Mouse (Mus musculus) ES-E14 (cell line): Measurements from ENCODE around the gene Ankrd34a. TPM values are rescaled to one million over a fixed set of nuclear protein-coding genes. Genes with fewer than 3 reads are reported as not detected.

ENCODE experiments used
- DNase-seq: peaks from one replicate; pipeline ENCODE4 v3.0.0-alpha.2; 2013; ENCODE audit warnings: low read depth, low spot score
- H3K27ac ChIP-seq: 2 replicates; pipeline ENCODE4 v1.5.1; 2012; ENCODE audit warnings: low read depth, mild to moderate bottlenecking, low read length, moderate library complexity, mixed read lengths; ENCODE audit not compliant: poor library complexity, insufficient read depth, severe bottlenecking
- H3K36me3 ChIP-seq: 2 replicates; pipeline ENCODE4 v1.6.1; 2012; ENCODE audit warnings: mild to moderate bottlenecking, low read length, moderate library complexity, mixed read lengths; ENCODE audit not compliant: control insufficient read depth, poor library complexity, insufficient read depth, severe bottlenecking
- H3K4me1 ChIP-seq, 2 experiments: fragments of 150-350 bp in 1 of 2; sonication (generic) in 1 of 2; 2 replicates each; pipeline ENCODE4 v1.6.1; 2012; ENCODE audit warnings: low read length in 2 of 2, mild to moderate bottlenecking in 1 of 2, mixed read lengths in 1 of 2; ENCODE audit not compliant: control insufficient read depth in 2 of 2, insufficient read depth in 2 of 2, poor library complexity in 1 of 2
- H3K4me3 ChIP-seq, 2 experiments: fragments of 150-350 bp in 1 of 2; sonication (generic) in 1 of 2; 2 replicates each; pipeline ENCODE4 v1.5.1; 2012; ENCODE audit warnings: low read length in 2 of 2, low read depth in 1 of 2, mild to moderate bottlenecking in 1 of 2, mixed read lengths in 1 of 2; ENCODE audit not compliant: insufficient read depth in 1 of 2, poor library complexity in 1 of 2, severe bottlenecking in 1 of 2
- H3K9ac ChIP-seq: 2 replicates; pipeline ENCODE4 v1.6.1; 2012; ENCODE audit warnings: low read depth, mild to moderate bottlenecking, low read length, mixed read lengths; ENCODE audit not compliant: poor library complexity, insufficient read depth, severe bottlenecking
- H3K9me3 ChIP-seq: fragments of 150-350 bp; sonication (generic); 2 replicates; pipeline ENCODE4 v1.6.1; 2012; ENCODE audit warnings: low read depth, mild to moderate bottlenecking, low read length; ENCODE audit not compliant: control insufficient read depth, insufficient read depth
- CHD2 ChIP-seq: IDR thresholded peaks from 2 replicates; pipeline ENCODE4 v1.6.1; 2014; ENCODE audit warnings: mild to moderate bottlenecking, low read depth, low read length, inconsistent platforms
- HCFC1 ChIP-seq: IDR thresholded peaks from 2 replicates; pipeline ENCODE4 v1.6.1; 2012; ENCODE audit warnings: low read length, inconsistent platforms, borderline replicate concordance; ENCODE audit not compliant: insufficient read depth
- MAFK ChIP-seq: IDR thresholded peaks from 2 replicates; pipeline ENCODE4 v1.6.1; 2014; ENCODE audit warnings: mild to moderate bottlenecking, low read depth, low read length, inconsistent platforms; ENCODE audit not compliant: insufficient read depth
- ZC3H11A ChIP-seq: IDR thresholded peaks from 2 replicates; pipeline ENCODE4 v1.6.1; 2012; ENCODE audit warnings: low read depth, mild to moderate bottlenecking, inconsistent platforms, low read length, borderline replicate concordance
- ZNF384 ChIP-seq: IDR thresholded peaks from 2 replicates; pipeline ENCODE4 v1.6.1; 2012; ENCODE audit warnings: low read depth, low read length, inconsistent platforms
- in situ Hi-C, 2 experiments: fragments of 600-800 bp; cut with MboI; formaldehyde crosslinking; loops; one replicate each; pipeline ENCODE4 v1.15.1; 2025; ENCODE audit warnings: low sequenced_read_pairs in 2 of 2, inconsistent platforms in 1 of 2; ENCODE audit not compliant: unreplicated experiment in 2 of 2
- total RNA-seq: library from RNA; depleted of rRNA; stranded (reverse); fragments of 300-350 nt; gene quantifications from 2 replicates; pipeline ENCODE4 v1.2.3, GENCODE M21; 2012

Gene Ankrd34a
- total RNA-seq, 1 experiment, result 0.67 TPM

DNA sequence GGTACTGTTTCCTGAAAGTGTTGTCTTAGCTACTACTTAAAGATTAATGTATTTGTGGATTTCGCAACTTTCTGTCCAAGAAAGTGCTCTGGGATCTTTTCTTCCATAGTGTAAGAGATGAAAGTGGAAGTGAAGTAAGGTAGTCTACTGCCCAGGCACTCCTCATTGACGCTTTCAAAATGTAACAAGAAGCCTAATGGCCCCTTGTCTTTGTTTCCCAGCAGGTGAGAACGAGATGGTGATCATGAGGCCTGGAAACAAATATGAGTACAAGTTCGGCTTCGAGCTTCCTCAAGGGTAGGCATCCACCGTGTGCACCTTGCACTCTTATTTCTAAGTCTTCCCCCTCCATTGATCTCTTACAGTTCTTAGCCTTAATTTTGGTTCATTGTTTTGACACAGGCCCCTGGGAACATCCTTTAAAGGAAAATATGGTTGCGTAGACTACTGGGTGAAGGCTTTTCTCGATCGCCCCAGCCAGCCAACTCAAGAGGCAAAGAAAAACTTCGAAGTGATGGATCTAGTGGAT is 37.7 kb upstream of the Ankrd34a start:
- Histone ChIP-seq H3K4me3 (peak overlapping the region; percentile 60 to 89), H3K36me3 (peaks cover 28% of the 10 kb centered on the region), H3K9ac (peak overlapping the region; percentile 88), H3K9me3 (no peaks in the 10 kb centered on the region), H3K4me1 (peaks cover 0 to 12% of the 10 kb centered on the region in 2 experiments; a peak in 3 of 4 replicates), H3K27ac (no peak overlapping the region)
- TF ChIP-seq MAFK (no peak), HCFC1 (no peak), ZC3H11A (no peak), ZNF384 (no peak), CHD2 (no peak)
- no peak for DNase-seq
- in situ Hi-C loops, result no loop called here

DNA sequence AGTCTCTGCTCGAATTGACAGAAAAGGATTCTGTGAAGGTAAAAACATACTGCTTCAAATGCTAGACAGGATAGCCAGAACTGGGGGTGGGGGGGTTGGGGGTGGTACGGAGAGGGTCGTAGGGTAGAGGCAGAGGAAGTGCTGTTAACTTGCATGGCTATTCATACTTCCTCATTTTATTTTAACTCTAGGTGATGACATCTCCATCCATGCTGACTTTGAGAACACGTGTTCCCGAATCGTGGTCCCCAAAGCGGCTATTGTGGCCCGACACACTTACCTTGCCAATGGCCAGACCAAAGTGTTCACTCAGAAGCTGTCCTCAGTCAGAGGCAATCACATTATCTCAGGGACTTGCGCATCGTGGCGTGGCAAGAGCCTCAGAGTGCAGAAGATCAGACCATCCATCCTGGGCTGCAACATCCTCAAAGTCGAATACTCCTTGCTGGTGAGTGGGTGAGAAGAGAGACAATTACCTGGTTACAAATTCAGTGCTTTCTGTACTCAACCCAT is 37.0 kb upstream of the Ankrd34a start:
- peaks cover 4 to 13% of the 10 kb centered on the region in 2 experiments for H3K4me1 ChIP-seq
- no peak for DNase-seq
- no peak overlapping the region for H3K27ac ChIP-seq
- no peaks in the 10 kb centered on the region for H3K9me3 ChIP-seq
- TF ChIP-seq HCFC1 (no peak), ZNF384 (no peak), ZC3H11A (no peak), CHD2 (no peak), MAFK (no peak)
- H3K36me3 ChIP-seq, result peaks cover 28% of the 10 kb centered on the region
- in situ Hi-C loops, result no loop called here
- H3K9ac ChIP-seq, result peak overlapping the region; percentile 55; the same call in 1 of the 2 replicates
- H3K4me3 ChIP-seq, result peak overlapping the region; percentile 60 to 89

DNA sequence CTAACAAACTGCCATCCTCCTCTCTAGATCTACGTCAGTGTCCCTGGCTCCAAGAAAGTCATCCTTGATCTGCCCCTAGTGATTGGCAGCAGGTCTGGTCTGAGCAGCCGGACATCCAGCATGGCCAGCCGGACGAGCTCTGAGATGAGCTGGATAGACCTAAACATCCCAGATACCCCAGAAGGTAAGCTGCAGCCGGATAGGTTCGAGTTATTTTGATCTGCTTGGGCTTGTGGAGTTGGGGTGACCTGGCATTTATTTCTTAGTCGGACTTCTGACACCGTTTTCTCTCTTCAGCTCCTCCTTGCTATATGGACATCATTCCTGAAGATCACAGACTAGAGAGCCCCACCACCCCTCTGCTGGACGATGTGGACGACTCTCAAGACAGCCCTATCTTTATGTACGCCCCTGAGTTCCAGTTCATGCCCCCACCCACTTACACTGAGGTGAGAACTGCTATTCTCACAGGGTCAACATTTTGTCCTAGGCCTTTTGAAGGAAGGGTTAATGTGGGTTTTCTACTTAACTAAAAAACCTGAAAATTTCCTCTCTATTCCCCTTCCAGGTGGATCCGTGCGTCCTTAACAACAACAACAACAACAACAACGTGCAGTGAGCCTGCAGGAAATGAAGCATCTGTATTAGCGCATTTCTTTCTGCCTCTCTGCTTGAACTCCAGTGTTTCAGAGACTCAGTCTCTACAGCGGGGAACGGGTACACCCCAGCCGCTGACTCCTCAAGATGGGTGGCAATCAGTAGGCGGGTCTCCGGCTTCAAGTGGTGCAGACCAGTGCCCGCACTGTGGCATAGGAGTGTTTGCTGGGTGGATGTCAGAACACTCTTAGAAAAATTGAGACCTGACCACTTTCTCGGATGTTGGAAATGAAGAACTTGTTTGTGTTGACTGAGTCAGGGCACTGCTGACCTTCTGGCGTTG is 36.3 kb upstream of the Ankrd34a start:
- peaks cover 6 to 15% of the 10 kb centered on the region in 2 experiments for H3K4me1 ChIP-seq
- H3K9ac ChIP-seq, result peak overlapping the region; percentile 55
- peaks cover 28% of the 10 kb centered on the region for H3K36me3 ChIP-seq
- in situ Hi-C loops, result no loop called here
- H3K9me3 ChIP-seq, result no peaks in the 10 kb centered on the region
- TF ChIP-seq ZNF384 (no peak), MAFK (no peak), ZC3H11A (no peak), CHD2 (no peak), HCFC1 (no peak)
- no peak overlapping the region for H3K27ac ChIP-seq
- H3K4me3 ChIP-seq, result peak overlapping the region; percentile 60 to 89
- no peak for DNase-seq

DNA sequence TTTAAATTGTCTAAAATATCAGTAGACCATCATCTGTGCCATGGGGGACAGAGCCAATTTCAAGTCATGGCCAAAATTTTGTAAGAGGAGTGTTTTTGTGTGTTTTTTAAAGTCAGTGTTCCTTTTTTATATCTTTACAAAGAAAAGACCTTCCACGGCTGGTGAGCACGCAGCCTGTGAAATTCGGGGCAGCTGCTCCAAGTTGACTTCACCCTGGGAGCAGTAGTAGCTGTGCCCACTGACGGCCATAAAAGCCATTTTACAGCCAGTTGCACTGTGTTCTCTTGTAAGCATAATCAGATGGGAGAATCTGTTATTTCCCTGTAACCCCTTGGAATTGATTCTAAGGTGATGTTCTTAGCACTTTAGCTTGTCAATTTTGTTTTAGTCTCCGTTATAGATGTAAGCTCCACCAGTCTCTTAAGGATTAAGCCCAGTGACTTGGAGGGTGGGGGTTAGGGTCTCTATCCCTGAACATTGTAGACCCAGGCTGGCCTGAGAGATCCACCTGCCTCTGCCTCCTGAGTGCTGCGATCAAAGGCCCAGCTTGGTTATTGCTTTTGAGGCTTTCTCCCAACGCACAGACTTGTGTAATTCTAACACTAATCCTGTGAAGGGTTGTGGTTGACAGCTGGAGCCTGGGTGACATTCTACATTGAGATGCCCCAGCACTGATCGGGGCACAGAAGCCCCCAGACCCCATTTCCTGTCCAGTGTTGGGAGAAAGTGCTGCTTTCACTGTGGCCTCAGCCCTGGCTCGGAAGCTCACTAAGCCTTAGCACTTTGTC is 35.4 kb upstream of the Ankrd34a start:
- Histone ChIP-seq H3K9me3 (no peaks in the 10 kb centered on the region), H3K4me3 (peak overlapping the region; percentile 60 to 89), H3K4me1 (peaks cover 9 to 17% of the 10 kb centered on the region in 2 experiments), H3K27ac (no peak overlapping the region), H3K36me3 (peaks cover 28% of the 10 kb centered on the region), H3K9ac (peak overlapping the region; percentile 16; the same call in 1 of the 2 replicates)
- TF ChIP-seq CHD2 (no peak), MAFK (no peak), HCFC1 (no peak), ZC3H11A (no peak), ZNF384 (no peak)
- in situ Hi-C loops, result no loop called here
- DNase-seq, result no peak
